Mouse (Mus musculus) liver, postnatal 0 days (tissue): Measurements from ENCODE around the gene Agrp. TPM values are rescaled to one million over a fixed set of nuclear protein-coding genes. Genes with fewer than 3 reads are reported as not detected.
"Not testable (repeated sequence)": the region's sequence is repeated elsewhere in the genome, so short reads cannot be mapped to it uniquely, and the experiment has no call there.

Experiments used
- ATAC-seq: fragments of 200-750 bp; cut with Nextera tagmentation; 2 replicates; pipeline ENCODE4 v1.8.0; 2017; ENCODE audit warnings: mild to moderate bottlenecking, moderate library complexity
- DNase-seq: peaks from one replicate; pipeline ENCODE4 v3.0.0-alpha.2; 2016
- H3K27ac ChIP-seq: fragments of 300-500 bp; sonication (generic); 2 replicates; pipeline ENCODE4 v1.5.1; 2014; ENCODE audit warnings: antibody characterized with exemption, moderate library complexity, mild to moderate bottlenecking, low read depth
- H3K27me3 ChIP-seq: fragments of 300-500 bp; sonication (generic); 2 replicates; pipeline ENCODE4 v1.6.1; 2014; ENCODE audit warnings: low read length, control low read depth, mixed read lengths; ENCODE audit not compliant: insufficient read depth
- H3K36me3 ChIP-seq: fragments of 300-500 bp; sonication (generic); replicated peaks from 2 replicates; pipeline ENCODE4 v1.6.1; 2014; ENCODE audit warnings: mild to moderate bottlenecking, control low read depth, low read length, moderate library complexity, mixed read lengths; ENCODE audit not compliant: insufficient read depth
- H3K4me1 ChIP-seq: fragments of 300-500 bp; sonication (generic); 2 replicates; pipeline ENCODE4 v1.6.1; 2014; ENCODE audit warnings: antibody characterized with exemption, mild to moderate bottlenecking, control low read depth; ENCODE audit not compliant: insufficient read depth
- H3K4me2 ChIP-seq: fragments of 300-500 bp; sonication (generic); 2 replicates; pipeline ENCODE4 v1.6.1; 2014; ENCODE audit warnings: low read depth, mild to moderate bottlenecking, low read length, moderate library complexity, mixed read lengths
- H3K4me3 ChIP-seq: fragments of 300-500 bp; sonication (generic); 2 replicates; pipeline ENCODE4 v1.5.1; 2014; ENCODE audit warnings: low read depth, low read length
- H3K9ac ChIP-seq: fragments of 300-500 bp; sonication (generic); replicated peaks from 2 replicates; pipeline ENCODE4 v1.6.1; 2014; ENCODE audit warnings: mild to moderate bottlenecking, moderate library complexity
- H3K9me3 ChIP-seq: fragments of 300-500 bp; sonication (generic); 2 replicates; pipeline ENCODE4 v1.6.1; 2016; ENCODE audit warnings: mild to moderate bottlenecking, control low read depth, low read length, mixed read lengths
- CTCF ChIP-seq: sonication (generic); IDR thresholded peaks from 2 replicates; pipeline ENCODE4 v1.5.1; 2016; ENCODE audit warnings: antibody characterized with exemption, low read depth
- EP300 ChIP-seq: IDR thresholded peaks from 2 replicates; pipeline ENCODE4 v1.6.1; 2016; ENCODE audit warnings: antibody characterized with exemption, low read depth, mild to moderate bottlenecking
- WGBS: fragments of 180-500 bp; shearing (Covaris S2); extraction: QIAGEN DNeasy Blood & Tissue Kit; methylation state at CpG from one replicate; pipeline ENCODE4 v1.1.7; 2014; ENCODE audit not compliant: insufficient replicate concordance; 5-methylcytosine and 5-hydroxymethylcytosine counted together
- polyA plus RNA-seq: library from polyadenylated mRNA; unstranded; fragments of >200 nt; fragmentation: Nextera tagmentation; extraction: Ambion mirVana; gene quantifications from 2 replicates; pipeline ENCODE4 v1.2.1, GENCODE M21; 2015

Gene Agrp
- polyA plus RNA-seq, 1 experiment from 2014 or later: not detected

GRCm38 (mm10) chr8:105574741-105575140, 62.5 kb downstream of the Agrp start:
- ATAC-seq: no peak
- H3K27me3 ChIP-seq: no peaks in the 10 kb centered on the region
- H3K9ac ChIP-seq: no peak overlapping the region
- no peak for DNase-seq
- no peak for TF ChIP-seq EP300
- no peak for TF ChIP-seq CTCF
- 50% methylated on average over 5 of the region's 6 CpGs for WGBS
- H3K27ac ChIP-seq: no peak overlapping the region
- H3K4me2 ChIP-seq: no peak overlapping the region
- H3K9me3 ChIP-seq: no peaks in the 10 kb centered on the region
- H3K4me1 ChIP-seq: no peaks in the 10 kb centered on the region
- H3K4me3 ChIP-seq: no peak overlapping the region
- H3K36me3 ChIP-seq: no peaks in the 10 kb centered on the region

- DNase-seq (no peak), ATAC-seq (no peak)
- Histone ChIP-seq H3K27me3 (no peaks in the 10 kb centered on the region), H3K27ac (no peak overlapping the region), H3K4me3 (no peak overlapping the region), H3K36me3 (no peaks in the 10 kb centered on the region), H3K9ac (no peak overlapping the region), H3K4me2 (no peak overlapping the region), H3K9me3 (no peaks in the 10 kb centered on the region), H3K4me1 (no peaks in the 10 kb centered on the region)
- TF ChIP-seq EP300: no peak
- TF ChIP-seq CTCF: no peak
These were observed 63.8 kb downstream of the Agrp start for GRCm38 (mm10) chr8:105573427-105573826.

- ATAC-seq: no peak
- Histone ChIP-seq H3K9me3 (no peaks in the 10 kb centered on the region), H3K4me3 (no peak overlapping the region), H3K27me3 (no peaks in the 10 kb centered on the region), H3K9ac (no peak overlapping the region), H3K36me3 (no peaks in the 10 kb centered on the region), H3K27ac (no peak overlapping the region), H3K4me2 (no peak overlapping the region), H3K4me1 (peaks cover 7% of the 10 kb centered on the region)
- 86% methylated on average over 9 of the region's 9 CpGs for WGBS
- TF ChIP-seq CTCF (no peak), EP300 (no peak)
- DNase-seq: no peak
These were observed 65.4 kb downstream of the Agrp start for GRCm38 (mm10) chr8:105571810-105572209.

GRCm38 (mm10) chr8:105566703-105567595, 70.2 kb downstream of the Agrp start:
- no peaks in the 10 kb centered on the region for H3K27me3 ChIP-seq
- no peaks in the 10 kb centered on the region for H3K9me3 ChIP-seq
- DNase-seq (peak; percentile 44), ATAC-seq (no peak)
- H3K27ac ChIP-seq: peak overlapping the region; percentile 16; the same call in 1 of the 2 replicates
- peaks cover 32% of the 10 kb centered on the region for H3K4me1 ChIP-seq
- TF ChIP-seq EP300: no peak
- TF ChIP-seq CTCF: no peak
- H3K9ac ChIP-seq: peak overlapping the region; percentile 69
- H3K36me3 ChIP-seq: 0 out of 2 replicates have a peak, but pooled peaks cover 3% of the 10 kb centered on the region
- WGBS: 22% methylated on average over 27 of the region's 27 CpGs
- peak overlapping the region; percentile 99 for H3K4me3 ChIP-seq
- peak overlapping the region; percentile 98 for H3K4me2 ChIP-seq

DNA sequence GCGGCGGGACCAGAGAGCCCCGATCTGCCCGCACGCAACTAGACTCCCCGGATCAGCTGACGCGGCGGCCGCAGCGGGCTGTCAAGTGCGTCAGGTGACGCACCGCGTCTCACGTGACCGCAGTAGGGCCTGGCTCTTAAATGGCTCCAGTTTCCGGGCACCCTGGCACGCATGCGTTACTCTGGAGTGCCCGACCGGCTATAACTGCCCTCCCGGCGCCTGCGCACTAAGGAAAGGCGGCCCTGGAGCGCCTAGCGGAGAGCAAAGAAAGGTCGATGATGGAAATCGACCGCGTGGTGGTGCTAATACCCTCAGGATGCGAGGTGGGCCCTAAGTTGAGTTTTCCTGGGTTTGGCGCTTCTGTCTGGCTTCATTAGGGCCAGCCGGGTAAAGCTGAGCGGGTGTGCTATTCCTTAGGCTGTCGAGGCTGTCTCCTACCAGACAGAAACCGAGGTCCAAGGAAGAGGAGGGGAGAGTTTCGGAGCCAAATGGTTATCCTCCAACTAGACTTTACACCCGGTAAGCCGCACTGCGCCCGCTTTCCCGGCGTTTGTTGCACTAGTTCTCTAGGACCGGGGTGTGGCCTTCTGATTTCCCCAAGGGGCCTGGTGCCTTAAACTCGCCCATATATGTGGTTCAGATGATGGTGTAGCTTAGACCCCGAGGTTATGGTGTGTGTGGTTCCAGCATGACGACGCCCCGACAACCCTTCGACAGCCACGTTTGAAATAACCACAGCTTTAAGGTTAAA, 71.1 kb downstream of the Agrp start, which contains the start of gene Atp6v0d1:
Atp6v0d1 (minus strand) TSS at position 96 of the 751 bp plus-strand sequence.
- peak within 1 kb of the TSS; percentile 99 for H3K4me3 ChIP-seq
- 2% methylated on average over 53 of the region's 53 CpGs for WGBS
- H3K9ac ChIP-seq: peak within 1 kb of the TSS; percentile 99
- peaks cover 32% of the 10 kb centered on the region for H3K4me1 ChIP-seq
- ATAC-seq (peak; percentile 97), DNase-seq (peak; percentile 99)
- 0 out of 2 replicates have a peak, but pooled peaks cover 3% of the 10 kb centered on the region for H3K36me3 ChIP-seq
- H3K27ac ChIP-seq: peak within 1 kb of the TSS; percentile 88
- peak within 1 kb of the TSS; percentile 98 for H3K4me2 ChIP-seq
- no peaks in the 10 kb centered on the region for H3K9me3 ChIP-seq
- no peak; the same call in 1 of the 2 replicates for TF ChIP-seq EP300
- peak; percentile 96 for TF ChIP-seq CTCF
- H3K27me3 ChIP-seq: no peaks in the 10 kb centered on the region

GRCm38 (mm10) chr8:105565401-105565881, 71.8 kb downstream of the Agrp start:
- WGBS: 0% methylated on average over 28 of the region's 31 CpGs
- Histone ChIP-seq H3K9me3 (no peaks in the 10 kb centered on the region), H3K9ac (peak overlapping the region; percentile 99), H3K27ac (peak overlapping the region; percentile 88), H3K4me2 (peak overlapping the region; percentile 98), H3K27me3 (no peaks in the 10 kb centered on the region), H3K4me1 (peaks cover 32% of the 10 kb centered on the region), H3K36me3 (0 out of 2 replicates have a peak, but pooled peaks cover 3% of the 10 kb centered on the region), H3K4me3 (peak overlapping the region; percentile 99)
- DNase-seq: no peak
- ATAC-seq: peak; percentile 58
- TF ChIP-seq EP300 (no peak), CTCF (0 out of 2 replicates have a peak, but pooled peaks have one; percentile 14)

GRCm38 (mm10) chr8:105564573-105565229, 72.5 kb downstream of the Agrp start:
- H3K4me3 ChIP-seq: peak overlapping the region; percentile 99
- peak overlapping the region; percentile 99 for H3K9ac ChIP-seq
- DNase-seq, ATAC-seq, H3K36me3 ChIP-seq, H3K9me3 ChIP-seq, H3K27me3 ChIP-seq: not testable (repeated sequence)
- peak overlapping the region; percentile 88 for H3K27ac ChIP-seq
- WGBS: 44% methylated on average over 9 of the region's 9 CpGs
- peaks cover 32% of the 10 kb centered on the region for H3K4me1 ChIP-seq
- peak overlapping the region; percentile 98 for H3K4me2 ChIP-seq
